Mouse (Mus musculus) heart, postnatal 0 days (tissue): Measurements from ENCODE around the gene Klf3. TPM values are rescaled to one million over a fixed set of nuclear protein-coding genes. Genes with fewer than 3 reads are reported as not detected.

ENCODE experiments used
- ATAC-seq: fragments of 200-750 bp; cut with Nextera tagmentation; 2 replicates; pipeline ENCODE4 v1.8.0; 2017; ENCODE audit warnings: low read depth, moderate number of reproducible peaks, moderate library complexity; ENCODE audit not compliant: insufficient read depth
- DNase-seq: peaks from one replicate; pipeline ENCODE4 v3.0.0-alpha.2; 2016; ENCODE audit warnings: low spot score
- H3K27ac ChIP-seq: fragments of 300-500 bp; sonication (generic); 2 replicates; pipeline ENCODE4 v1.5.1; 2014; ENCODE audit warnings: low read depth, mild to moderate bottlenecking
- H3K27me3 ChIP-seq: fragments of 300-500 bp; sonication (generic); 2 replicates; pipeline ENCODE4 v1.6.1; 2014; ENCODE audit warnings: low read length, mixed read lengths; ENCODE audit not compliant: control insufficient read depth, insufficient read depth
- H3K36me3 ChIP-seq: fragments of 300-500 bp; sonication (generic); replicated peaks from 2 replicates; pipeline ENCODE4 v1.6.1; 2014; ENCODE audit warnings: low read length, mixed read lengths; ENCODE audit not compliant: control insufficient read depth, insufficient read depth
- H3K4me1 ChIP-seq: fragments of 300-500 bp; sonication (generic); 2 replicates; pipeline ENCODE4 v1.6.1; 2014; ENCODE audit warnings: antibody characterized with exemption; ENCODE audit not compliant: control insufficient read depth, insufficient read depth
- H3K4me2 ChIP-seq: fragments of 300-500 bp; sonication (generic); 2 replicates; pipeline ENCODE4 v1.6.1; 2014; ENCODE audit warnings: low read depth, mild to moderate bottlenecking, low read length, moderate library complexity
- H3K4me3 ChIP-seq: fragments of 300-500 bp; sonication (generic); 2 replicates; pipeline ENCODE4 v1.5.1; 2014; ENCODE audit warnings: low read depth, low read length
- H3K9ac ChIP-seq: fragments of 300-500 bp; sonication (generic); replicated peaks from 2 replicates; pipeline ENCODE4 v1.6.1; 2014; ENCODE audit warnings: low read depth, low read length, mixed read lengths
- H3K9me3 ChIP-seq: fragments of 300-500 bp; sonication (generic); replicated peaks from 2 replicates; pipeline ENCODE4 v1.6.1; 2016; ENCODE audit warnings: low read length; ENCODE audit not compliant: control insufficient read depth
- CTCF ChIP-seq: IDR thresholded peaks from 2 replicates; pipeline ENCODE4 v1.5.1; 2016; ENCODE audit warnings: antibody characterized with exemption, control low read depth, low read depth
- EP300 ChIP-seq: IDR thresholded peaks from 2 replicates; pipeline ENCODE4 v1.6.1; 2016; ENCODE audit warnings: antibody characterized with exemption, low read depth
- WGBS: fragments of 180-500 bp; shearing (Covaris S2); extraction: QIAGEN DNeasy Blood & Tissue Kit; methylation state at CpG from one replicate; pipeline ENCODE4 v1.1.7; 2014; 5-methylcytosine and 5-hydroxymethylcytosine counted together
- polyA plus RNA-seq: library from polyadenylated mRNA; unstranded; fragments of >200 nt; fragmentation: Nextera tagmentation; extraction: Ambion mirVana; gene quantifications from 2 replicates; pipeline ENCODE4 v1.2.1, GENCODE M21; 2015
- total RNA-seq: library from RNA; depleted of rRNA; stranded (reverse); fragments of >200 nt; gene quantifications from 2 replicates; pipeline ENCODE4 v1.2.3, GENCODE M21; 2014; ENCODE audit warnings: low replicate concordance

The Klf3 gene
- total and polyA plus RNA-seq, 2 experiments from 2014 or later = 26.5 to 33.5 TPM

DNA sequence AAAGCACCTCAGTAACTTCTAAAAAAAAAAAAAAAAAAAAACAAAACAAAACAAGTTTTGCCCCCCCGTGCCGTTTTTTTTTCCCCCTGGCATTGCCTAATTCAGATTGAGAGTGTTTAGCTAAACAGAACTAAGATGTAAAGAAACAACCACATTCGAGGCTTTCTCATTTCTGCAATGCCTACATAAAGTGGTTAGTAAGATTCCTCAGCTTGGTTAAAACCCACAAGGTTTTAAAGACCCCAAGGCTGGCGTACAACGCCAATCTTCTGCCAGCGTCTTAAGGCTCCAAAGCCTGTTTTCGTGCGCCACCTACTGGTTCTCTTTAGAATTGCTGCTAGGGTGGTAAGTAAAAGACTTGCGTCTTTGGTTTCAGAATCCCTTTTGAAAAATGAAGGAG, 10.2 kb downstream of the Klf3 start:
- H3K27ac ChIP-seq = peak overlapping the region; percentile 98; the same call in 1 of the 2 replicates
- WGBS = 7% methylated on average over 9 of the region's 9 CpGs

DNA sequence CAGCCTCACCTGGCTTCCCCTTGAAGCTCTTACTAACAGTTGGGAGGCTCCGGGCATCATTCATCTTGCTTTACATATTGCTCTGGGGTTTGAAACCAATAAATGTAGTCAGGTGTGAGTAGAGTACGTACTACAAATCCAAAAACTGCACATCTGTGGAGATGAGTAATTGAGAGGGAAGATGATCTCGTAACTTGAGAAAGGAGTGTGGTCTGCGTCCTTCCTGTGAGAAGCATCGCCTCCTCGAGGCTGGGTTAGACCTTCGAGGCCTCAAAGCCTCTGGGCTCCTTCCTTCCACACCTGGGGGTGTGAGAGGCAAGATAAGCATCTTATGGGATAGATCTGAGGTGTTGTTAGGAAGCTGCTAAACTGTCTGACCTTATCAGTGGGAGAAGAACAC, 11.2 kb downstream of the Klf3 start:
- ATAC-seq = no peak
- peaks cover 36% of the 10 kb centered on the region for H3K4me1 ChIP-seq
- WGBS = 77% methylated on average over 7 of the region's 7 CpGs

More for the DNA sequence above, 10.2 kb downstream of the Klf3 start:
- TF ChIP-seq CTCF (peak; percentile 93), EP300 (no peak)
- peak overlapping the region; percentile 36; the same call in 1 of the 2 replicates for H3K4me3 ChIP-seq
- H3K9ac ChIP-seq = no peak overlapping the region
- peaks cover 22% of the 10 kb centered on the region for H3K36me3 ChIP-seq
- H3K27me3 ChIP-seq = no peaks in the 10 kb centered on the region
- peak overlapping the region; percentile 59 for H3K4me2 ChIP-seq
- ATAC-seq = no peak
- H3K9me3 ChIP-seq = no peaks in the 10 kb centered on the region
- H3K4me1 ChIP-seq = peaks cover 44% of the 10 kb centered on the region
- peak; percentile 70 for DNase-seq

DNA sequence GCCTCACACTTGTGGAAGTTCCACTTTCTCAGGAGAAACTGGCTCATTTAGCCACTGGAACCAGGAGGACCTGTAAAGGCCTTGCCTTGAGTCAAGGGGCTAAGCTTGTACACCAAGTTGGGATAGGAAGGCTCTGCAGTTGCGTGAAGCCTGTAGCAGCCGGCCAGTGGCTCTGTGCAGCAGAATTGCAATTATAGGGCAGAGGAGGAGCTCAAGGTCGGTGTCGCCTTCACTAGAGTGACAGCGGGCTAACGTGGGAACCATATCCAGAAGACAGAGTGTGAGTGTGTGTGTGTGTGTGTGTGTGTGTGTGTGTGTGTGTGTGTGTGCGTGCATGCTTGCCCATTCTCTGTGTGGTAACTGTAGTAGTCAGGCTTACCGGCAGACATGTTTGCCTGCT, 12.4 kb downstream of the Klf3 start:
- DNase-seq = no peak
- H3K4me1 ChIP-seq = peaks cover 23% of the 10 kb centered on the region
- H3K36me3 ChIP-seq = peaks cover 39% of the 10 kb centered on the region

More for the DNA sequence above, 11.2 kb downstream of the Klf3 start:
- H3K4me2 ChIP-seq = no peak overlapping the region
- peaks cover 30% of the 10 kb centered on the region for H3K36me3 ChIP-seq
- H3K27me3 ChIP-seq = no peaks in the 10 kb centered on the region
- H3K9me3 ChIP-seq = no peaks in the 10 kb centered on the region
- H3K4me3 ChIP-seq = no peak overlapping the region
- no peak for DNase-seq
- no peak overlapping the region for H3K27ac ChIP-seq
- no peak for TF ChIP-seq EP300
- H3K9ac ChIP-seq = no peak overlapping the region

DNA sequence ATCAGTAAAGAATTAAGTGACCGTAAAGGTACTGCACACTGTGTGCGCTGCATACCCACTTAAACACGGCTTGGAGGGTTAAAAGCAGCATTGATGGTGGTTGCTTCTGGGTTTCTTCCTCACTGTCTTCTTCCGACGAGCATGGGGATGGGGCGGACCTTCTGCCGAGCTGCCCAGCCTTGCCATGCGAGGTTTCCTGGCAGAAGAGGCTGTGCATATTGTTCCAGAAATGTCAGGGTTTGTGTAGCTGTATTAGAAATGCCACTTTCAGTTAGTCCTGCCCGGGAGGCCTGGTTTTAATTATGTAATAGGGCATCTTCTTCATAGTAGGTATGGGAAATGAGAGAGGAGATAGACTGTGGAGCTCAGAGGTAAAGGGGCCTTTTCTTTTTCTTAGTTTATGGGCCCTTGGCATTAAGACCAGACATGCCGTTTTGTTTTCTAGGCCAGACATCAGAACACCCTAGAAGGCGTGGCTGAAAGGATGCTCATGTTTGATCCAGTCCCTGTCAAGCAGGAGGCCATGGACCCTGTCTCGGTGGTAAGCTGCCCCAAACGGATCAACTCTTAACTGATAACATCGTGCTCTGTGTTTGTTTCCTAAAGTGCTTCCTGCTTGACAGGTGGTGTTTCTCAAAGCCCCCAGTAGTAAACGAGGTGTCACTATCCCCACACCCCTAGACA, 13.2 kb downstream of the Klf3 start:
- ATAC-seq (no peak), DNase-seq (no peak)
- Histone ChIP-seq H3K4me1 (peaks cover 15% of the 10 kb centered on the region), H3K36me3 (peaks cover 42% of the 10 kb centered on the region), H3K27ac (peak overlapping the region; percentile 54; the same call in 1 of the 2 replicates), H3K9me3 (no peaks in the 10 kb centered on the region), H3K9ac (no peak overlapping the region), H3K4me3 (no peak overlapping the region), H3K27me3 (no peaks in the 10 kb centered on the region), H3K4me2 (no peak overlapping the region)
- no peak for TF ChIP-seq CTCF
- no peak for TF ChIP-seq EP300
- 56% methylated on average over 15 of the region's 15 CpGs for whole genome bisulfite sequencing

More for the DNA sequence above, 12.4 kb downstream of the Klf3 start:
- WGBS = 76% methylated on average over 8 of the region's 8 CpGs
- Histone ChIP-seq H3K9me3 (no peaks in the 10 kb centered on the region), H3K27ac (no peak overlapping the region), H3K4me3 (no peak overlapping the region), H3K27me3 (no peaks in the 10 kb centered on the region), H3K9ac (no peak overlapping the region), H3K4me2 (no peak overlapping the region)
- TF ChIP-seq CTCF = no peak
- TF ChIP-seq EP300 = no peak
- ATAC-seq = no peak

DNA sequence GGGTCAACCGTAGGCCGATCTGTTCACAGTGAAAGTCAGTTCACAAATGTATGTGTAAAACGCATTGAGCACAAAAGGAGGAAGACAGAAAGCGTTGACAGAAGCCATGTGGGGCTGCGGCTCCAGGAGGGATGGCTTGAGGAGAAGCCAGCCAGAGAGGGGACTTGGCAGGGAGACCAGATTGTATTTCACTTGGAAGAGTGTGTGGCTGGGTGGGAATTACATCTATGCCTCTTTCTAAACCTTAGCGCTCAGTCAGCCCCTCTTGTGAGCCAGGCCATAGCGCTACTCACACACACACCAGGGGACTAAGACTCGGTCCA, 13.7 kb downstream of the Klf3 start:
- H3K4me2 ChIP-seq = no peak overlapping the region
- H3K27ac ChIP-seq = peak overlapping the region; percentile 54
- peaks cover 47% of the 10 kb centered on the region for H3K36me3 ChIP-seq
- 43% methylated on average over 8 of the region's 8 CpGs for WGBS
- H3K4me1 ChIP-seq = peaks cover 10% of the 10 kb centered on the region
- no peaks in the 10 kb centered on the region for H3K27me3 ChIP-seq
- TF ChIP-seq EP300 (no peak), CTCF (no peak)
- H3K9me3 ChIP-seq = no peaks in the 10 kb centered on the region
- H3K4me3 ChIP-seq = no peak overlapping the region
- ATAC-seq (no peak), DNase-seq (peak; percentile 37)
- H3K9ac ChIP-seq = no peak overlapping the region

DNA sequence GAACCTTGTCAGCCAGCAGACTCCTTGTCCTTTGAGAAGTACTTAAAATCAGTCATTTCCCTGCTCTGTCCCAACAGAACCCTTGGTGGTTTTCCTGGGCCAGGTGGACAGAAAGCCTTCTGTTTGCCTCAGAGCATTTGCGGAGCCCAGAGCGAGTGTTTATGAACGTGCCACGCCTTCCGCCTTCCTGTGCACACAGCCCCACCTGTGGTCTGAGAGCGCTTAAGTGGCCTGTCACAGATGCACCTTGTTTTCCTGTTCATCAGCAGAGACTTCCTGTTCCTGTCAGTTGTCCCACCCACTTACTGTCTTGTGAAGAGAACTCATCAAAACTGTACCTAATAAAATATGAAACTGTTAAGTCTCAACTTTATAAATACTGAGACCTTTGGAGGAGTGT, 16.2 kb downstream of the Klf3 start:
- no peak overlapping the region for H3K4me2 ChIP-seq
- TF ChIP-seq EP300 (no peak), CTCF (no peak)
- DNase-seq (no peak), ATAC-seq (no peak)
- no peak overlapping the region for H3K9ac ChIP-seq
- H3K4me3 ChIP-seq = no peak overlapping the region
- 87% methylated on average over 6 of the region's 6 CpGs for WGBS
- no peaks in the 10 kb centered on the region for H3K4me1 ChIP-seq
- H3K9me3 ChIP-seq = no peaks in the 10 kb centered on the region
- H3K27ac ChIP-seq = no peak overlapping the region
- H3K27me3 ChIP-seq = no peaks in the 10 kb centered on the region
- H3K36me3 ChIP-seq = peaks cover 72% of the 10 kb centered on the region
